Mouse (Mus musculus): ENCODE data around the gene Syt1.

Gene Syt1

DNA sequence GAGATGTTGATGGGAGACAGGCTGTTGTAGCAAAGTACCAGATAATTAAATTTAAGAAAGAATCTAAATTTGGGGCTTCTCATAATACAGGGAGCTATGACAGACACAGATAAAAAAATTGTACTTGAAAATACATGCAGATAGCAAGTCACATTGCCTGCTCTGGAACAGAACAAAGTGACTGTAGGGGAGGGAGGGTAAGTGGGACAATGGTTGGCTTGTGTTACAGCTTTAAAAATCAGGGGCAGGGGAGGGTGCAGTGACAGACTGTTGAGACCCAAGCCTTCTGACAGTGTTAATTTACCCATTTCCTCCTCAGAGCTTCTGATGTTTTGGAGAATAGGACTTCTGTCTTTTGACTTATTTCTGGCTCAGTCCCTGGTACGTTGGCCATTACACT, 126.3 kb downstream of the Syt1 start:
- no peak for DNase-seq (ENCODE audit: low spot score)

DNA sequence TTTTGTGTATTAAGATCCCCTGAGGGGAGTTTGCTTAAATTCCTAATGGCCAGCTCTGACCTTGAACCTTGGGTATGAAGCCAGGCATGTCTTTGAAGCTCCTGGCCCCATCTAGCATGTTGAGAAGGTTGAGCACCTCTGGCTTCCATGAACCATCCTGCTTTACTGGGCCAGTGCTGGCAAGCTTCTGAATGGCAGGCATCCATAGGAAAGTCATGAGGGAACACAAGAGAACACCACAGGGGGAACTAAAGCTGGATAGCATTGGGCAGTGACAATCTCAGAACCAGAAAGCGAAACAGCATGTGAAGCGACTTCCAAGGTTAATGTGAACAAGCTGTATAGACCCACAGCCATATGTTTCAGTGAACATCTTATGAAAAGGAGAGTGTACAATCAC, 130.4 kb downstream of the Syt1 start:
- no peak for DNase-seq (ENCODE audit: low spot score)

DNA sequence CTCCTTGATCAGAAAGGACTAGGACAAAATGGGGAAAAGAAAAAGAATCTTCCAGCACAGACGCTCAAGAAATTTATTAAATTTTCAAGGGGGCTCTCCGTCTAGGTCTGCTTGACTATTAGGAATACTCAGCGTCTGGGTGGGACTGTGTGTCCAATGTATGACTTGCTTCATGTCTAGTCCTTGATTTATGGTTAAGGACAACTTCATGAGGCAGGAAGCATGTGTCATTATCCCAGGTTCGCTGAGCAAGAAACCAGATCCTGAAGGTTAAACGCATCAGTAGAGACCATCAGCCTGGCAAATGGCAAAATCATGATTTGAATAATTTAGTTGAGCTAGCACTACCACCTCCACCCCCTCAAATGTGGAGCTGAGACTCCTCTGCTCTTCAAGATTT, 135.1 kb downstream of the Syt1 start:
- no peak for DNase-seq (ENCODE audit: low spot score)

DNA sequence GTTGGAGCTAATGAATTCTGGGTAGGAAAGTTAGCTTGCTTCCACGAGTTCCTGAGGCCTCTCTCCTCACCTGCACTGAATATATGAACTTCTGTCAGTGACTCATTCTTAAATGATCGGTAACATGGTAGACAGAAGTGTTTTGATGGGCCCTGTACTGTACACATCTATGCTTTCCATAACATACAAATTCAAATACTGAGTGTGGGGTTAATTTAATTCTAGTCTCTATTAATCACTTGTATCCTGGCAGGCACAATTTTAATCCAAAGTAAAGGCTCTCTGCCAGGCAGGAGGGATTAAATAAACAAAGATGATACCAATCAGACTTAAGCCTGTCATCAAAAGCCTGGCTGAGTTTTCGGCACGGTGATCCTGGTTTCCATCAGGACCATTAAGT, 136.1 kb downstream of the Syt1 start:
- DNase-seq (ENCODE audit: low spot score) = no peak

DNA sequence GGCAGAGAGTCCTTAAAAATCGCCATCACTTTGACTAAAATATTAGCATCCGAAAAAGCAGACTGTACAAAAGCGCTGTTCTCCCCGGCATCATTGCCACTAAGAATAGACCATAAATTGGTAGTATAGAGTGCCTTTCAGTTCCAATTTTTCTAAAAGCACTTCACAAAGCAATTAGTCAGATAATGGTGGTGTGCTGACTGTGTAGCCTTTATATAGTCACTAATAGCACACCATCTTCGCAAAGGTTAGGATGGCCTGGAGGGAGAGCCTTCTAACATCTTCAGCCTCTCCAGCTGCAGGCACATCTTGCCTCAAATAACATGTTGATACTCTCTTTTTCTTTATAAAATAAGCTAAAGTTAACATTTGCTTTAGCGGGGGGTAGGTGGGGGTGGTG, 138.4 kb downstream of the Syt1 start:
- no peak for DNase-seq (ENCODE audit: low spot score)

DNA sequence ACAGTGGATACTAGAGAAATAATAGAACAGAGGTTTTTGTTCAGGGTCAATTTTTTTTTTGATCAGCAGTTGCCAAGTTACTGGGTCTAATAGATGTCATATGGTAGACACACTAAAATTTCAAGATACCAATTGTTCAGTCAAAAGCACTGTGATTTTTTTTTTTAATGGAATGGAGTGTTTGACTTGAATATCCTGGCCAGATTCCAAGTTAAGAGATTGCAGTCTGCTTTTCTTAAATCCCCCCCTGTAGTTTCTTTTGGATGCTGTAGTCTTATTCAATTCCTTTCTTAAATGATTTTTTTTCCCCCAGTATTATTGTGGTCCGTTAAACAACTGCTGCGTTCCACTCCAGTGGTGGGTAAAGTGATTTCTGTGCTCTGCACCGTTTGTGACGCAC, 140.2 kb downstream of the Syt1 start:
- DNase-seq (ENCODE audit: low spot score) = no peak

DNA sequence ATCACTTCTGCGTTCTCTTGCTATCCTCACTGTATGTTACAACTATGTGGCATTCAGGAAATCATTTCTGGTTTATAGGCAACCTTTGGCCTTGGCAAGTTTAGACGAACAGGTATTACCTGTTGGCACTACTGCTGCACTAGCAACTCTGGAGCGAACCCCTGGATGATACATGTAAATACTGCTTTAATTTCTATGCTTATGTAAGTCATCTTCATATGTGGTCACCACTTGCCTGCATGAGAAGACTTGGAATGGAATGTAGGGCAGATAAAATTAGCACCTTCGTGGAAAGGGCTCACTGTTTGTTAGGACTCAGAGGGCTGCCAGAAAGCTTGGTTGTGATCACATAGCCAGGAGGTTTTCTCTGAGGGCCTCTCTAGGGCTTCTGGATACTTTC, 142.6 kb downstream of the Syt1 start:
- DNase-seq (ENCODE audit: low spot score) = no peak

DNA sequence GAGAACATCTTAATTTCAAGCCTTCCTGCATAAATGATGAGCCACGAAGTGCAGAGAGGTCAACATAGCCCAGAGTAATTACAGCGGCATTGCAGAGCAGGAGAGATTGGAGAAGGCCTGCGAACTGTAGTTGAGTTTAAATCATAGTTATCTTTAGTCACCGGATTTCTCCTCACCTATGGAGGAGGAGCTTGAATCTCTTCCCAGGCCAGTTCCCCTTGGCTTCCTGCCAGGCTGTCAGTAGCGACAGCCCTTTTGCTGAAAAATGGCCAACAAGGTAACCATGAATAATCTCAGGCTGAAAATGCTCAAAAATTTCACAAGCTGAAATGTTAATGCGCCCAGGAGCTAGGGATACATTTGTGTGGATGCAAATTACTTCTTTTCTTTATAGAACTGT, 143.6 kb downstream of the Syt1 start:
- no peak for DNase-seq (ENCODE audit: low spot score)

DNA sequence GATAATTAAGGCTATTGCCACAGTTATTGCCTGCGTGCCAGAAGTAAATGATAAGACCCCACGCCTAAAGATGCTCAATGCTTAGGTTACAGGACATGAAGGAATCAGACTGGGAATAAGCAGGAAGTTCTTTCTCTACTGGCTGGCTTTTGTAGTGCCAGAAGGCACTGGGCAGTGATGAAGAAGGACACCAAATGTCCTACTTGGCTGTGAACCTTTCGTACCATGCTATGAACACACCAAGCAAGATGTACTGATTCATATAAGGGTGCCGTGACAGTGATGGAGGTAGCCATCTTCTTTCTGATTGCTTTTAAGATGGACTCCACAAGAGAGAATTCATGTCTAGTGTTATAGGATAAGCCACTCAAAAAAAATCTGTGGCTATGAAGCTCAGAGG, 145.2 kb downstream of the Syt1 start:
- no peak for DNase-seq (ENCODE audit: low spot score)

DNA sequence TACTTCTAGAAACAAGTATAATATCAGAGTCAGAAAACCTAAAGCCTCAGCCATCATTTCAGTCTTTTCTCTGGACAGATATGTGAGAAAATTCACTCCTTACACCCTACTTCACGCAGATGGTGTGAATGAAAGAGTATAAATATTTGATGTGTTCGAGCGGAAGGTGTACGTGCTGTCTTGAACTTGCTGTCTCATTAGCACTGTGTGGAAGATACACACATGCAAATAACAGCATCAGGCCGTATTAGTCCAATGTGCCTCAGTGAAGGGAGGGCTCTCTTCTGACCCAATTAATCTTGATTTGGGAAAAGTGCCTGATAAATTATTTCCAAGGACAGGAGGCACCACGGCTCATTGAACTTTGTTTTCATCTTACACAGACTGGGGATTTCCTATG, 154.8 kb downstream of the Syt1 start:
- no peak for DNase-seq (ENCODE audit: low spot score)

DNA sequence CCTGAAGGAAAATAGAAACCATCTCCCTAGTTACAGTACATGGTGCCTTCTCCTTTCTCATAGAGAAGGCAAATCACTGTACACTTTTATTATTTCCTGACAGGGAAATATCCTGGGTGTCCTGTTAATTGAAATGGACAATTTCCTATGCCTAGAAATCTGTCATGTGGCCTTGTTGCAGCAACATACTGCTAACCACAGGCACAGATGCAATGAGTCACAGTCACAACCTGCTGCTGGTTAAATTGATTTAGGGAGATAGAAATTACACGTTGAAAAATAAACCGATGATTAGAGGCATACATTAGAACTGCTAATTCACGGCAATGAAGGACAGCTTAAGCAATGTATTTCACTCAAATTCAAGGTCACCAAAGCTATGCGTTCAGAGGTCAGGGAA, 158.0 kb downstream of the Syt1 start:
- DNase-seq (ENCODE audit: low spot score) = no peak

DNA sequence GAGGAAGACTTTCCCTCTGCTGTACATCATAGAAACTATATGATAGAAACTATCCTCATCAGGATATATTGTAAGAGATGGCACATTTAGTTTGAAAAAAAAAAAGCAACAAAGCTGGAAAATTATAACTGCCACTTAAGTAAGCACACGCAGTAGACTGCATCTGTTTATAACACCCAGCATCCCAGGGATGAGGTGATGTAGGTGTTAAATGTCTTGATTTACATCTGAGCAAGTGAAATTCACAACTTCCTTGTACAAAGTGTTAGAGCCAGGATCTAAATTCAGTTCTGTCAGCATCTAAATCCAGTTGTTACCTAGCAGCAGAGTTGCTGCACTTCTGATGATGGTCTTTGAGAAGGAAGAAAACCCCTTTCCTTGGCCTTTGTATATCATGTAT, 173.3 kb downstream of the Syt1 start:
- DNase-seq (ENCODE audit: low spot score) = no peak

DNA sequence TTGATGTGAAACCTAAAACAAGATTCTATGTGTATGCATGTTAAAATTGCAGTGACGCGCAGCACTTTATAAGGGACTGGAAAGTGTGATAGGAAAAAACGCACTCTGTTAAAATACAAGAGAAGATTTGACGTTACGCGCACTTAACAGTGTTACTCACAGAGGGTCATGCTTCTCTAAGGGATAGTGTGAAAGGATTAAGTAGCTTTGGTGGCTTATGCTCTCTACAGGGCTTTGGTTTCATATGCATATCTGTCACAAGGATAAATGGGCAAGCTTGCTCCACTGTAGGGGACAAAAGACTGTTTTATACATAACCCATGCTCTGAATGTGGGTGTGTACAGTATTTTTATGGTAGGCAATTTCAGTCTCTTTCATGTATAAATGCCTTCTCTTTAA, 178.5 kb downstream of the Syt1 start:
- DNase-seq (ENCODE audit: low spot score) = no peak

DNA sequence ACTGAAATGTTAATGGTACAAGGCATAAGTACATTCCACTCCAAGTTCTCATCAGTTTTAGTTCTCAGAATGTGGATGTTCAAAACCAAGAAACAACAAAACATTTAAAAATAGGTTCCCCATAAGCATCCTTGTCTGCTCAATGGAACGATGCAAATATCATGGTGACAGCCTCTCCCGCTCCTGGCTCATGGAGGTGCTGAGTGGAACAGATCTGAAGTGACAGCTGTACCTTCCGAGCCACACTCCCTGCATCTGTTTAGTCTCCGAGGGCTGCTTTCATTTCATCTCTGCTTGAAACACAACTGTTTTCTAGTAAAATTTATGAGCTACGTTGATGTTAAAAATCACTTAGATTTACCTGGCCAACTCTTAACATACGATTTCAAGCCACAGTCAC, 179.0 kb downstream of the Syt1 start:
- DNase-seq (ENCODE audit: low spot score) = no peak

DNA sequence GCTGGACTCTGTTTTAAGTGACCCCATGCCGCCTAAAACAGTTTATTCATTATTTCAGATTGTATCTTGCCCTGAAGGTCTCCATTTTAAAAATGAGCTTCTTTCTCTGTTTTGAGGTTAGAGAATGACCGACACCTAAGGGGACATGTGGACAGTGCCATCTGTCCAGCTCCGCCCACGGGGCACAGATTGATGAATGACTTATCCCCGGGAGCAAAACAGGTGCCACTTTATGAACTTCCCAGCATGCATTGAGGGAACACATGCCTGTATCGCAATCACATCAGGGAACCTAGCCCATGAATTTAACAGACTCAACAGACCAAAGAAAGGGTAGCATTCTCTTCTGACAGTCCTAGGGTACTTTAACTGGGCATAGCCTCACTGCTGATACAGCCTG, 188.5 kb downstream of the Syt1 start:
- DNase-seq (ENCODE audit: low spot score) = no peak

DNA sequence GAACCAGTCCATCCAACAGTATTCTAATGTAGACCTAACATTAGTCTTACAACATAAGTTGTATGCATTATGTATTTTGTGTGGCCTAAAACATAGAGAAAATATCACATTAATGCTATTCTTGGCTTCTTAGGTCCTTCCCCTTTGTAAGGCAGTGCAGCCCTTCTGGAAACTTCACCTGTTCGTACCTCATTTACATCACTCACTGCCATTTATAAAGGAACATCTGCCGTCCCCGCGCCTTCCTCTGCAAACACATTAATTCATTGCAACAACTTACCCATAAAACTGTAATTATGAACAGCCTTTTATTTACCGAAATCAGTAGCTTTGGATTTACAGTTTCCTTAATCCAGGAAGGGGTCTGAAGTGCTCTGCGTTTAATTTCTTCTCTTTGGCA, 195.4 kb downstream of the Syt1 start:
- no peak for DNase-seq (ENCODE audit: low spot score)

DNA sequence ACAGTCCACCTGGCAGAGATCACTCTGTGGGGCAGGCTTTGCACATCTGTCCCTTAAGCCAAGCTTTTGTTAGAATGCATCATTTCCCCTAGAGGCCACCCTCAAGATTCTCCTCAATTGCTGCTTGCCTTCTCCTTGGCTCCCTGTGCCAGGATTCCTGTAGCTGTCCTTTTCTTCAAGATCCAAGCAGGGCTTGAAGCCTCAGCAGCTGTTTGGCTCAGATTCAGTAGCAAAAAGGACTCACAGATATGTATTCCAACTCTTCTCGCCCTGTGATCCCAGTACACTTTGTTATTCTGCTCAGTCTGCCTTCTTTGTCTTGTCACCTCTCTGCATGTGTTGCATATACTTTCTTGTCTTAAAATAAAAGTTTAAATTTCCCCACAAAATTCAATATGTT, 206.4 kb downstream of the Syt1 start:
- DNase-seq (ENCODE audit: low spot score) = no peak

DNA sequence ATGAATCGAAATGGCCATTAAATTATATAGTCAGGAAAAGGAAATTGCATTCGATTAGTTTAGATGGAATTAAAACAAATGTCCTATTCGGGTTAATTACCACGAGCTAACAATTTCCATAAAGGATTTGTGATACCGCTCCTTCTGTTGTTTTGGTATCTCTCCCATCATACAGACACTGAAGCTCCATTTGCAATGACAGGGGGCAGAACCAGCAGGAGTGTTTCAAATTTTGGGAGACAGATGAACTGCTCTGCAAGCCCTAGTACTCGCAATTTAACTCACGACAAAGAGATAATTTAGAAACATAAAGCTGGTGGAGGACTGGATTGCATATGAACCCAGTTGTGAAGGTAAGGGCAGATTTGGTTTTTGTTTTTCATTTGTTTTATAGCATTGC, 210.0 kb downstream of the Syt1 start:
- no peak for DNase-seq (ENCODE audit: low spot score)

DNA sequence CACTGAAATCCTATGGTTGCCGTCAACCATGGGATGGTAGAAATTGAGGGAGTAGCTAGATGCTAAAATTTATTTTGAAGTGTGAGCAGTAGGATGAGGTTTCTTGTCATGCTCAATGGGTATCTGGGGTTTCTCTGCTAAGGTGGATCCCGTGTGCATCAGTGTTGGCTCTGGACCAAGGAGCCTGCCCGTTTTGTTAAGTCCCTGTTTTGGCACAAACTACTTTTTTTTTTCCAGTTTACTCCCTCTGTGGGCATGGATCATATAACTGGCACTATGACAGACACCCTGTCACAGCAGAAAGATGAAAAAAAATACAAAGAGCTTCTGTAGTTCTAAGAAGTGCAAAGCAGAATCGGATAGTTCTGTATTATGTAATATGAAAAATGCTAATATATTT, 212.0 kb downstream of the Syt1 start:
- DNase-seq (ENCODE audit: low spot score) = no peak

DNA sequence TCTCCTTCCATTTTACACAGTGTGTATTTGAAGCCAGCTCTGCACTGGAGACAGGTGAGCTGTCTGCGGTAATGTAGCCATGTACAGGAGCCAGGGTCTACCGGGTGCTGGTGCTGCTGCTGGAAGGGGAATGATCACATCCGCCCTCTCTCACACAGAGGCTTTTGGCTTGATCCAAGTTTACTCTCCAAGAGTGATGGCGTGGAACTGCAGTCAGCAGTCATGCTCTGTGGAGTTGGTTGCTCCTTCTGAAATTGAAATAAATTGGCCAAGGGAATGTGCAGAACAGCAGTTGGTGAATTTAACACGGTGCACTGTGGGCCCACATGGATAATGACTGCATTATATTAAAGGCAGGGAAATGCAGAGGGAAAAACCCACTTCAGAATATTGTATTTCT, 228.0 kb downstream of the Syt1 start:
- DNase-seq (ENCODE audit: low spot score) = no peak

DNA sequence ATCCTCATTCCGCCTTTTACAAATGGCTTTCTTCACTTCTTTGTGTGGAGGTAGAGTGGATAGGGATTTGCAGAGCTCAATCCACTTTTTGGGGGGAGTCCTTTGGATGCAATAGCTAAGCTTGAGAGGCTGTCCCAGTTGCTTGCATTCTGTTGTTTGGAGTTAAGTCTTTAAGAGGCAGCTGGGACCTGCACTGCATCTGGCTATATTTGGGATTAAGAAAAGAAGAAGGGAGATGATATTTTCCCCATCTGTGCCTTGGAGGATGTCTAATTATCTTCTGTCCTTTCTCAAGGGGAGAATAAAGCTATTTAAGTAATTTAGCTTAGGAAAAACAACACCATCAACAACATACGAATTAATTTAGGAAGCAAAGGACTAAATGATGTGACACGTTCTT, 230.2 kb downstream of the Syt1 start:
- DNase-seq (ENCODE audit: low spot score) = no peak

DNA sequence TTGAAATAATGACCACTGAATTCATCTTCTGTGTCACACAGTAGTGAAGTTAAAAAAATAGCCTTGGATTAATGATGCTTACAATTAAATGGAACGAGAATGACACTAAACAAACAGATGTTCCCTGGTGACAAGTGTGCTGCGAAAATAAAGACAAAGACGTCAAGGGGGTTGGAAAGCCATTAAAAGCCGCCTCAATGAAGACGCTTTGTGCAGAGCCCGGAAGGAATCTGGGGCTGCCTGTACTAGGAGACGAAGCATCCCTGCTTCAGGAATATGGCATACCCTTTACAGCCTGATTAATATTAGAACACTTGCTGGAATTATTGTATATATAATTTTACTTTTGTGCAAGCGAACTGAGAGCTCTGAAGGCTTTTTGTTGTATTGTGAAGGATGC, 234.0 kb downstream of the Syt1 start:
- no peak for DNase-seq (ENCODE audit: low spot score)

DNA sequence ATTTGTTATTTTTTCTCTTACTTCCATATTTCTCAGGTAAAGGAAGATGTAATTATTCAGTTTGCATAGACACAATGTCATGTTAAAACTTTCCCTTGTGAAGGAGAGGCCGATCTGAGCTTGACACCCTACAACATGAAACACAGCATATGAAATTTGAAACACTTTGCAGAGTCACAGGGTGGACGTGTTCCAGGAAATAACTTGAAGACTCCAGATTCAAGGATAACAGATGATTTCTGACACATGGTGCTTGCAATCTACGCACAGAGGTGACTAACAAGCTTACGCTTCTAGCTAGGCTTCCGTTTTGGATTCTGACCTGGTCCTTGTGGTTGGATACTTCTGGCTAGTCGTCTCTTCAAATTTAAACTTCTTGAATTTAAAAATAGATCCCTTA, 239.7 kb downstream of the Syt1 start:
- no peak for DNase-seq (ENCODE audit: low spot score)

DNA sequence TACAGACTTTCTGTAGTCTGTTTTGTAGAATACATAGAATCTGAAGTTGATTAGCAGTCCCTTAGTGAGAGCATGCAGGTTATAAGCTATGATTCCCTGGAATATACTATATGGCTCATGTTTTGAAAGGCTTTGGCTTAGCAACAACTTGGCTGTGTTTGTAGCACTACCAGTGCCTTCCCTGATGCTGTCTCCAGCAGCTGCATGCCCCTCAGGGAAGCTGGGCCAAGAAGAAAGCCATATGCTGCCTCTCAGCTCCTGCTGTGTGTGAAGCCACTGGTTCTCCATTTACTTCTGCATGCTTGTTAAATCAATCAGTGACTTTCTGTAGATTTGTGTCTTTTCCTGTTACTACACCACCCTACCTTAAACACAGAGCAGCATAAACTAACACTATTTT, 245.2 kb downstream of the Syt1 start:
- no peak for DNase-seq (ENCODE audit: low spot score)

DNA sequence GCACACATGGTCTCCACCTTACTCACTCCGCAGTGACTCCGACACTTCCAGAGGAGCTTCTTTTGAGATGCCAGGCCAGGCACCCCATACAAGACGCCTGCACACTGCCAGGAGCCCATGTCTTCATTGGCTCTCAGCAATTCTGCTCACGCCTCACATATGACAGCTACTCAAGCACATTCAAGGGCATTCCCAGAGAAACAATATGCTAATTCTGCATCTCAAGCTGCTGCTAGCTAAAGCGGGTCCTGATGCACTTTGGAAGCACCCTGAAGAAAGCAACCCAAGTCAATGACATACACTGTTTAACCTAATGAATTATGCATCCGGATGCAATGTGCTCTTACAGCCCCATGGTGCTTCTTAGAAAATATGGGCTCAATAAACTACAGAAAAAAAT, 247.1 kb downstream of the Syt1 start:
- no peak for DNase-seq (ENCODE audit: low spot score)

DNA sequence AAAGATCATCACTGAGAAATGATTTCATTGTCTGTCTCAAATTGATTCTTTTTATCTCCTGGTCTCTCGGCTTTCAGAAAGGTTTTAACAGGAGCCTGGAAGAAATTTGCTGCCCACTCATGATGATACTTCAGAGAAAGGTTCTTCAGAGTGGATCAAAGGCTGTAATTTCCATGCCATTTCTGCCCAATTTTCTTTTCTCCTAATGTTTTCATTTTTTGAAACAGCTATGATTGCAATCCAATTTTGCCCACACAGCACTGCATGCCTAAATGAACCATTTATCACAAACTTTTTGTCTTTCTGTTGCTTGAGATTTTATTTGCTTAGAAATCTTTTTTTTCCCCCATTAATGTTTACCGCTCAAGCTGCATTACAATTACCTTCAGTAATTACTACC, 257.5 kb downstream of the Syt1 start:
- no peak for DNase-seq (ENCODE audit: low spot score)
